In genomic region chr12:80939165-80939564, GRCm38 (mm10) we compare ENCODE assay signal across 10 mouse cellular contexts. TPM values are rescaled to one million over a fixed set of nuclear protein-coding genes. Genes with fewer than 3 reads are reported as not detected.
DNase-seq lines count a peak whose midpoint lies in the region; ATAC-seq and TF ChIP-seq lines count a peak whose summit lies in the region.
"Had no signal": no experiment of that assay in that cellular context is flagged by ENCODE, and none has a peak within 500 bp of the region (broad histone marks: within the 10 kb centered on the region; RNA-seq: fewer than 3 reads in every experiment).

No protein-coding gene starts in this region.

- H3K36me3 ChIP-seq in kidney, embryonic 15.5 days = no peaks in the 10 kb centered on the region
- 0 out of 2 replicates have a peak, but pooled peaks cover 3% of the 10 kb centered on the region for H3K36me3 ChIP-seq in liver, embryonic 15.5 days (replicated peaks)
- no peaks in the 10 kb centered on the region for H3K36me3 ChIP-seq in neural tube, embryonic 15.5 days
- H3K36me3 ChIP-seq: embryonic facial prominence, embryonic 15.5 days had no signal

- H3K9ac ChIP-seq in kidney, embryonic 15.5 days = no peak overlapping the region
- no peak overlapping the region for H3K9ac ChIP-seq in liver, embryonic 15.5 days
- H3K9ac ChIP-seq in neural tube, embryonic 15.5 days (replicated peaks) = no peak overlapping the region
- H3K9ac ChIP-seq: embryonic facial prominence, embryonic 15.5 days had no signal

- H3K4me1 ChIP-seq in kidney, embryonic 15.5 days = no peaks in the 10 kb centered on the region; the same call in 1 of the 2 replicates
- peaks cover 3% of the 10 kb centered on the region; the same call in 1 of the 2 replicates for H3K4me1 ChIP-seq in bone marrow, adult 2 months (ENCODE audit: control insufficient read depth, insufficient read depth, low read length)
- H3K4me1 ChIP-seq in liver, embryonic 15.5 days (replicated peaks) = peaks cover 63% of the 10 kb centered on the region
- no peaks in the 10 kb centered on the region for H3K4me1 ChIP-seq in neural tube, embryonic 15.5 days
- H3K4me1 ChIP-seq: embryonic facial prominence, embryonic 15.5 days had no signal

- no peaks in the 10 kb centered on the region for H3K9me3 ChIP-seq in kidney, embryonic 15.5 days (replicated peaks)
- no peaks in the 10 kb centered on the region for H3K9me3 ChIP-seq in liver, embryonic 15.5 days (replicated peaks)
- no peaks in the 10 kb centered on the region for H3K9me3 ChIP-seq in neural tube, embryonic 15.5 days (replicated peaks)
- H3K9me3 ChIP-seq: embryonic facial prominence, embryonic 15.5 days had no signal

- H3K27ac ChIP-seq in kidney, embryonic 15.5 days = peak overlapping the region; percentile 54
- H3K27ac ChIP-seq in bone marrow, adult 2 months (ENCODE audit: control insufficient read depth, insufficient read depth, low read depth, low read length, poor library complexity) = peak overlapping the region; percentile 74
- peak overlapping the region; percentile 85 for H3K27ac ChIP-seq in liver, embryonic 15.5 days (replicated peaks)
- H3K27ac ChIP-seq in neural tube, embryonic 15.5 days (replicated peaks) = no peak overlapping the region
- H3K27ac ChIP-seq: embryonic facial prominence, embryonic 15.5 days had no signal

- H3K4me3 ChIP-seq in kidney, embryonic 15.5 days (replicated peaks) = no peak overlapping the region
- no peak overlapping the region for H3K4me3 ChIP-seq in bone marrow, adult 2 months (replicated peaks; ENCODE audit: control insufficient read depth, low read depth, low read length)
- no peak overlapping the region for H3K4me3 ChIP-seq in liver, embryonic 15.5 days (replicated peaks)
- H3K4me3 ChIP-seq in neural tube, embryonic 15.5 days (replicated peaks) = no peak overlapping the region
- H3K4me3 ChIP-seq: embryonic facial prominence, embryonic 15.5 days had no signal

- no peak for ATAC-seq in kidney, embryonic 15.5 days (replicated peaks; ENCODE audit: low FRiP score)
- ATAC-seq in CD4-positive, CD25-positive, alpha-beta regulatory T cell, adult 4 months = peak; percentile 11
- no peak for ATAC-seq in liver, embryonic 15.5 days (ENCODE audit: insufficient read depth)
- ATAC-seq in neural tube, embryonic 15.5 days (ENCODE audit: low FRiP score) = no peak

- H3K27me3 ChIP-seq in kidney, embryonic 15.5 days = no peaks in the 10 kb centered on the region
- H3K27me3 ChIP-seq in liver, embryonic 15.5 days = no peaks in the 10 kb centered on the region; the same call in 1 of the 2 replicates
- H3K27me3 ChIP-seq in neural tube, embryonic 15.5 days (replicated peaks) = no peaks in the 10 kb centered on the region
- H3K27me3 ChIP-seq: embryonic facial prominence, embryonic 15.5 days had no signal

- TF ChIP-seq CTCF in bone marrow, adult 2 months (IDR thresholded peaks at IDR 0.05; ENCODE audit: control insufficient read depth, insufficient read depth, low read length) = no peak

- WGBS in kidney, embryonic 15.5 days = 79% methylated on average over 4 of the region's 4 CpGs
- WGBS in bone marrow, adult 2 months = 34% methylated on average over 4 of the region's 4 CpGs
- 62% methylated on average over 4 of the region's 4 CpGs for WGBS in liver, embryonic 15.5 days (ENCODE audit: insufficient replicate concordance)
- 83% methylated on average over 4 of the region's 4 CpGs for WGBS in neural tube, embryonic 15.5 days

- DNase-seq in kidney, postnatal 14 days = no peak
- no peak for DNase-seq in left cerebral cortex, adult 9 months (ENCODE audit: low spot score in 2 of 2)
- DNase-seq in right cerebral cortex, adult 2 months (ENCODE audit: low spot score in 2 of 2) = no peak
- DNase-seq: cerebellum, adult 8-10 months had no signal

- TF ChIP-seq POLR2A in bone marrow, adult 2 months (IDR thresholded peaks at IDR 0.05; ENCODE audit: borderline replicate concordance, control insufficient read depth, low read depth, low read length) = no peak

- H3K4me2 ChIP-seq in kidney, embryonic 15.5 days = no peak overlapping the region
- peak overlapping the region; percentile 13; the same call in 1 of the 2 replicates for H3K4me2 ChIP-seq in liver, embryonic 15.5 days
- no peak overlapping the region for H3K4me2 ChIP-seq in neural tube, embryonic 15.5 days
- H3K4me2 ChIP-seq: embryonic facial prominence, embryonic 15.5 days had no signal

RNA-seq across cellular contexts. Expression of gene Srsf5, which starts 6.1 kb away (rescaled TPM):
- 593 and 603 TPM in 2 replicates for polyA plus RNA-seq in kidney, embryonic 15.5 days (2015; fragmentation: Nextera tagmentation; extraction: Ambion mirVana)
- polyA plus RNA-seq in CD4-positive, CD25-positive, alpha-beta regulatory T cell, adult 4 months (2017; shearing (Covaris generic)) = 100 to 1,000 TPM; 520 to 757 TPM
- 400 and 411 TPM in 2 replicates for polyA plus RNA-seq in bone marrow, adult 2 months (2011; ENCODE audit: insufficient read depth, insufficient read length, low replicate concordance, missing spikeins)
- 283 and 287 TPM in 2 replicates for polyA plus RNA-seq in liver, embryonic 15.5 days (2015; fragmentation: Nextera tagmentation; extraction: Ambion mirVana)
- 379 and 417 TPM in 2 replicates for polyA plus RNA-seq in neural tube, embryonic 15.5 days (2015; fragmentation: Nextera tagmentation; extraction: Ambion mirVana)

RNA-seq across cellular contexts. Expression of gene Slc10a1, which starts 29.3 kb away (rescaled TPM):
- 0.82 and 0.96 TPM in 2 replicates for polyA plus RNA-seq in kidney, embryonic 15.5 days (2015; fragmentation: Nextera tagmentation; extraction: Ambion mirVana)
- polyA plus RNA-seq in CD4-positive, CD25-positive, alpha-beta regulatory T cell, adult 4 months (2017; shearing (Covaris generic)) = 1 to 10 TPM; 1.2 TPM
- 1.8 TPM in 1 of 2 replicates, not detected in the other for polyA plus RNA-seq in bone marrow, adult 2 months (2011; ENCODE audit: insufficient read depth, insufficient read length, low replicate concordance, missing spikeins)
- polyA plus RNA-seq in liver, embryonic 15.5 days (2015; fragmentation: Nextera tagmentation; extraction: Ambion mirVana) = 12.9 and 21.9 TPM in 2 replicates
- polyA plus RNA-seq in neural tube, embryonic 15.5 days (2015; fragmentation: Nextera tagmentation; extraction: Ambion mirVana) = 0.63 and 0.67 TPM in 2 replicates
